Mouse (Mus musculus) lung, postnatal 25 days (tissue): ENCODE results near the gene Gm21891.
"Not testable (repeated sequence)": the region's sequence is repeated elsewhere in the genome, so short reads cannot be mapped to it uniquely, and the experiment has no call there.

ENCODE experiments used
- DNase-seq: peaks from one replicate; pipeline ENCODE4 v3.0.0; 2022; ENCODE audit warnings: low spot score

Gene Gm21891

GRCm38 (mm10) chrY:13133392-13133791 lies at the start of gene Gm21891:
Gm21891 (minus strand) TSS chrY:13133492.
- DNase-seq = not testable (repeated sequence)

- DNase-seq = not testable (repeated sequence)
These were observed 28.4 kb upstream of the Gm21891 start, which contains the start of gene Gm21425 for GRCm38 (mm10) chrY:13161668-13162067. Gm21425 (plus strand) TSS chrY:13161968.
